Comparison of ENCODE assay signal across 11 mouse cellular contexts in the genomic region with DNA sequence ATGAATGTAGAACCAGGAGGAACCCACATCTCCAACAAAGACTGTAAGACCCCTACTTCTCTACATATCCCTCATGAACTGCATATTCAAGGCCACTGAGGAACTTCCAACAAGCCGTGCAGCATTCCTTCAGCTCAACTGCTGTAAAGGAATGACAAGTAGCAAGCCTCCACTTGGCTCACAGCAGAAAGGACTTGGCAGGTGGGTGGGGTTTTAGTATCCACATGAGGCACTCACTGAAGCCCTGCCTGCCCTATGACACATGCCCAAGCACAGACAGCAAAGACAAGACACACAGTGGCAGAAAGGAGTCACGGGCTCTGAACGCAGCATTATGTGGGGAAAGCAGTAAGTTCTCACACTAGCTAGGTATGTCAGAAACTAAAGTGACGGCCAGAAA. TPM values are rescaled to one million over a fixed set of nuclear protein-coding genes. Genes with fewer than 3 reads are reported as not detected.
A peak's percentile ranks its signal among the peaks of the same experiment; 100 is the strongest.
DNase-seq lines count a peak whose midpoint lies in the region; ATAC-seq lines count a peak whose summit lies in the region.
"Had no signal": no experiment of that assay in that cellular context is flagged by ENCODE, and none has a peak within 500 bp of the region (broad histone marks: within the 10 kb centered on the region; RNA-seq: fewer than 3 reads in every experiment).

No protein-coding gene starts in this region.

- peak; percentile 25 to 57 for DNase-seq in urinary bladder, adult 18-20 months (ENCODE audit: low spot score in 2 of 2)
- DNase-seq in urinary bladder, postnatal 10 days (ENCODE audit: low spot score): no peak
- no peak for DNase-seq in neural tube, embryonic 10.5 days (ENCODE audit: extremely low spot score, low spot score)
- DNase-seq in midbrain, embryonic 10.5 days (ENCODE audit: low spot score): no peak

- H3K9ac ChIP-seq in heart, embryonic 13.5 days: peak overlapping the region; percentile 52; the same call in 1 of the 2 replicates
- no peak overlapping the region for H3K9ac ChIP-seq in limb, embryonic 15.5 days
- H3K9ac ChIP-seq: embryonic facial prominence, embryonic 12.5 days; limb, embryonic 13.5 days had no signal

- H3K27me3 ChIP-seq in heart, embryonic 13.5 days (replicated peaks): no peaks in the 10 kb centered on the region
- H3K27me3 ChIP-seq in limb, embryonic 15.5 days: no peaks in the 10 kb centered on the region
- no peaks in the 10 kb centered on the region for H3K27me3 ChIP-seq in midbrain, embryonic 10.5 days (ENCODE audit: low read depth, poor library complexity, severe bottlenecking)
- H3K27me3 ChIP-seq: embryonic facial prominence, embryonic 12.5 days; limb, embryonic 13.5 days had no signal

- 33% methylated on average over 4 of the region's 4 CpGs for WGBS in heart, embryonic 13.5 days
- WGBS in limb, embryonic 15.5 days: 68% methylated on average over 4 of the region's 4 CpGs
- 95% methylated on average over 4 of the region's 4 CpGs for WGBS in midbrain, embryonic 10.5 days

- peak overlapping the region; percentile 56 for H3K4me2 ChIP-seq in heart, embryonic 13.5 days
- no peak overlapping the region for H3K4me2 ChIP-seq in limb, embryonic 15.5 days
- H3K4me2 ChIP-seq: embryonic facial prominence, embryonic 12.5 days; limb, embryonic 13.5 days had no signal

- H3K27ac ChIP-seq in heart, embryonic 13.5 days (replicated peaks): peak overlapping the region; percentile 88
- peak overlapping the region; percentile 60 for H3K27ac ChIP-seq in limb, embryonic 15.5 days
- H3K27ac ChIP-seq in midbrain, embryonic 10.5 days (replicated peaks): no peak overlapping the region
- H3K27ac ChIP-seq: embryonic facial prominence, embryonic 12.5 days; limb, embryonic 13.5 days had no signal

- peak; percentile 37; the same call in 1 of the 2 replicates for ATAC-seq in heart, embryonic 13.5 days (ENCODE audit: extremely low read depth, insufficient number of reproducible peaks, low FRiP score, low TSS enrichment)
- ATAC-seq in limb, embryonic 15.5 days (ENCODE audit: insufficient number of reproducible peaks, low FRiP score, low TSS enrichment, low read depth): no peak
- ATAC-seq in erythroblast, adult 5-6 weeks (replicated peaks; ENCODE audit: low FRiP score, poor library complexity, severe bottlenecking): no peak
- no peak for ATAC-seq in inflammation-experienced regulatory T-cells, adult 6 months

- peaks cover 9% of the 10 kb centered on the region for H3K36me3 ChIP-seq in heart, embryonic 13.5 days
- H3K36me3 ChIP-seq in limb, embryonic 15.5 days: peaks cover 5% of the 10 kb centered on the region; the same call in 1 of the 2 replicates
- peaks cover 25% of the 10 kb centered on the region for H3K36me3 ChIP-seq in midbrain, embryonic 10.5 days

- H3K9me3 ChIP-seq in heart, embryonic 13.5 days: no peaks in the 10 kb centered on the region
- H3K9me3 ChIP-seq in limb, embryonic 15.5 days: no peaks in the 10 kb centered on the region
- H3K9me3 ChIP-seq in midbrain, embryonic 10.5 days (replicated peaks): no peaks in the 10 kb centered on the region
- H3K9me3 ChIP-seq: embryonic facial prominence, embryonic 12.5 days; limb, embryonic 13.5 days had no signal

- no peak overlapping the region for H3K4me3 ChIP-seq in heart, embryonic 13.5 days
- no peak overlapping the region for H3K4me3 ChIP-seq in limb, embryonic 15.5 days
- no peak overlapping the region for H3K4me3 ChIP-seq in midbrain, embryonic 10.5 days
- H3K4me3 ChIP-seq: embryonic facial prominence, embryonic 12.5 days; limb, embryonic 13.5 days had no signal

- H3K4me1 ChIP-seq in heart, embryonic 13.5 days: peaks cover 29% of the 10 kb centered on the region
- peaks cover 6% of the 10 kb centered on the region for H3K4me1 ChIP-seq in limb, embryonic 15.5 days
- H3K4me1 ChIP-seq in midbrain, embryonic 10.5 days: no peaks in the 10 kb centered on the region
- H3K4me1 ChIP-seq: embryonic facial prominence, embryonic 12.5 days; limb, embryonic 13.5 days had no signal

RNA-seq across cellular contexts. Expression of a gene that starts 30.7 kb away (rescaled TPM):
- 3.9 and 5.5 TPM in 2 replicates for polyA plus RNA-seq in heart, embryonic 13.5 days (2015; fragmentation: Nextera tagmentation; extraction: Ambion mirVana)
- 6.7 and 7.2 TPM in 2 replicates for polyA plus RNA-seq in limb, embryonic 15.5 days (2015; fragmentation: Nextera tagmentation; extraction: Ambion mirVana)
- polyA plus RNA-seq in midbrain, embryonic 10.5 days (2016; fragmentation: Nextera tagmentation; extraction: Ambion mirVana): 14.2 and 14.3 TPM in 2 replicates
- total RNA-seq in erythroblast, adult 5-6 weeks (2015; ENCODE audit: low replicate concordance): 0.58 and 1.7 TPM in 2 replicates
- total RNA-seq in erythroblast, adult 5-6 weeks (2017; ENCODE audit: low replicate concordance): 2.0 and 3.2 TPM in 2 replicates
- polyA plus RNA-seq in inflammation-experienced regulatory T-cells, adult 6 months (2017; shearing (Covaris generic)): 1 to 10 TPM; 1.6 to 2.6 (median 1.7) TPM

RNA-seq across cellular contexts. Expression of a gene that starts 46.2 kb away (rescaled TPM):
- 14.3 and 19.2 TPM in 2 replicates for polyA plus RNA-seq in heart, embryonic 13.5 days (2015; fragmentation: Nextera tagmentation; extraction: Ambion mirVana)
- polyA plus RNA-seq in limb, embryonic 15.5 days (2015; fragmentation: Nextera tagmentation; extraction: Ambion mirVana): 13.2 and 51.7 TPM in 2 replicates
- polyA plus RNA-seq in midbrain, embryonic 10.5 days (2016; fragmentation: Nextera tagmentation; extraction: Ambion mirVana): not detected in 2 replicates
- not detected in 2 replicates for total RNA-seq in erythroblast, adult 5-6 weeks (2015; ENCODE audit: low replicate concordance)
- total RNA-seq in erythroblast, adult 5-6 weeks (2017; ENCODE audit: low replicate concordance): not detected in 2 replicates
- polyA plus RNA-seq in inflammation-experienced regulatory T-cells, adult 6 months (2017; shearing (Covaris generic)): not detected
- total RNA-seq: neutrophil, adult 5-6 weeks had no signal

RNA-seq across cellular contexts. Expression of a gene that starts 58.0 kb away (rescaled TPM):
- 131 and 134 TPM in 2 replicates for polyA plus RNA-seq in heart, embryonic 13.5 days (2015; fragmentation: Nextera tagmentation; extraction: Ambion mirVana)
- polyA plus RNA-seq in limb, embryonic 15.5 days (2015; fragmentation: Nextera tagmentation; extraction: Ambion mirVana): 20.6 and 45.9 TPM in 2 replicates
- 0.07 and 0.11 TPM in 2 replicates for polyA plus RNA-seq in midbrain, embryonic 10.5 days (2016; fragmentation: Nextera tagmentation; extraction: Ambion mirVana)
- total RNA-seq in erythroblast, adult 5-6 weeks (2015; ENCODE audit: low replicate concordance): not detected in 2 replicates
- total RNA-seq in erythroblast, adult 5-6 weeks (2017; ENCODE audit: low replicate concordance): not detected in 2 replicates
- polyA plus RNA-seq in inflammation-experienced regulatory T-cells, adult 6 months (2017; shearing (Covaris generic)): not detected
- total RNA-seq: neutrophil, adult 5-6 weeks had no signal

Comparison
In these comparisons a context has a peak if more than half of its experiments do, and no peak if none do; other contexts are left out.
1. DNase-seq: peak in urinary bladder, adult 18-20 months (2 of 2); none in urinary bladder, postnatal 10 days (single experiment), neural tube, embryonic 10.5 days (single experiment) and midbrain, embryonic 10.5 days (single experiment).
2. RNA of a gene that starts 46.2 kb away (polyA plus RNA-seq): 14.3 to 19.2 TPM in heart, embryonic 13.5 days and 13.2 to 51.7 TPM in limb, embryonic 15.5 days; not detected in midbrain, embryonic 10.5 days and not detected in inflammation-experienced regulatory T-cells, adult 6 months; every median in the first group is over 10 times any median in the second.
3. RNA of a gene that starts 58.0 kb away (polyA plus RNA-seq): 131 to 134 TPM in heart, embryonic 13.5 days and 20.6 to 45.9 TPM in limb, embryonic 15.5 days; 0.07 to 0.11 TPM in midbrain, embryonic 10.5 days and not detected in inflammation-experienced regulatory T-cells, adult 6 months; every median in the first group is over 10 times any median in the second.